Mouse (Mus musculus): ENCODE results near the gene Hmbs. TPM values are rescaled to one million over a fixed set of nuclear protein-coding genes. Genes with fewer than 3 reads are reported as not detected.
"Not testable (repeated sequence)": the region's sequence is repeated elsewhere in the genome, so short reads cannot be mapped to it uniquely, and the experiment has no call there.

Gene Hmbs
- 51.1 and 76.9 TPM in 2 replicates for polyA plus RNA-seq (2012; ENCODE audit: insufficient read depth, low replicate concordance)

DNA sequence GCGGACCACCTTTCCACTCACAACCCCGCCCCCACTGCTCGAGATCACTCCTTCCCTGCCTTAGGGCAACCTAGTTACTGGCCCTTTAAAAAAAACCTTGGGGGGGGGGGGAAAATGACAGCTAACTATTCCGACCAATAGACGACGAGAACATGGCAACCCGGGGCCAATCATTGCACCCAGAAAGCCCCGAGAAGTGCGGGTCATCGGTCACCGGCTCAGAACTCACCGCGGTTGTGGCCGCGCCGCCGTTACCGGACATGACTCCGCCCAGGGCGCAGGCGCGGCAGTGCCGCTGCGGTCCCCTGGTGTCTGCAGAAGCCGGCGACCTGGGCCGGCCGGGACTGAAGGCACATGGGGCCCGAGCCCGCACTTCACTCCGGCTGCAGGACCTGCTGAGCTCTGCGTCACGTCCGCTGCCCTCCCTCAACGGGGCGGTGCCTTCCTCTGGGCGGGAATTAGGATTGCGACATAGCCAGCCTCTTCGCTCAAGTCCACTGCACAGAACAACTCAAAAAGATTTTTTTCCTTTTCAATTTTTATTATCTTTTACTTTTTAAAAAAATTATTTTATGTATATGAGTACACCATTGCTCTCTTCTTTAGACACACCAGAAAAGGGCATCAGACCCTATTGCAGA lies at the start of gene Hmbs:
Hmbs (minus strand) TSS at position 448 of the 641 bp plus-strand sequence.
- H3K4me3 ChIP-seq (replicated peaks), result peak within 1 kb of the TSS; percentile 94
- no peaks in the 10 kb centered on the region for H3K9me3 ChIP-seq
- no peak for TF ChIP-seq GATA1 (IDR thresholded peaks at IDR 0.05; ENCODE audit: borderline replicate concordance, low read length)
- TF ChIP-seq FLI1 (IDR thresholded peaks at IDR 0.05; ENCODE audit: low read length), result 0 out of 2 replicates have a peak, but pooled peaks have one; percentile 12
- H3K36me3 ChIP-seq (replicated peaks; ENCODE audit: low read length), result peaks cover 70% of the 10 kb centered on the region
- no peaks in the 10 kb centered on the region for H3K27me3 ChIP-seq (replicated peaks)
- H3K4me1 ChIP-seq, result peaks cover 54% of the 10 kb centered on the region

DNA sequence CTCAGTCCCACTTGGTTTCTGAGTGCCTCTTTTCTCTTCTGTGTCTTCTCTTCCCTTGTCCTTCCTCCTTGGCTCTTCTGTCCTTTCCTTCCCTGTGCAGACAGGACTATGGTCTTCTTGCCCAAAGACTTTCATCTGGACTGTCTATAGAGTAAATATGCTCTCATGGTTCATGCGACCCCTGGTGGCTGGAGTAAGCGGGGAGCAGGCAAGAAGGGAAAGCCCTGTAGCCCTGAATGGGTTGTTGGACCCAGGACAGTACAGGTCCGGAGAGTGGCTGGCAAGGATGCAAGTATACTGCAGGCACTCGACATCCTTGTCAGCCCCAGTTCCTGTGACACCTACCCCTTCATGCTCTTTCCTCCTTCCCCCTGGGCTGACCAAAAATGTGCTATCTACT lies 47.4 kb upstream of the Hmbs start:
- no peak for TF ChIP-seq FLI1 (IDR thresholded peaks at IDR 0.05; ENCODE audit: low read length)
- TF ChIP-seq GATA1 (IDR thresholded peaks at IDR 0.05; ENCODE audit: borderline replicate concordance, low read length), result no peak
- H3K9me3 ChIP-seq, result no peaks in the 10 kb centered on the region
- no peak overlapping the region for H3K4me3 ChIP-seq (replicated peaks)
- peaks cover 30% of the 10 kb centered on the region for H3K4me1 ChIP-seq
- H3K27me3 ChIP-seq (replicated peaks), result no peaks in the 10 kb centered on the region
- peaks cover 65% of the 10 kb centered on the region for H3K36me3 ChIP-seq (replicated peaks; ENCODE audit: low read length)

GRCm38 (mm10) chr9:44389273-44389672 lies 45.2 kb upstream of the Hmbs start:
- Histone ChIP-seq H3K9me3 (no peaks in the 10 kb centered on the region), H3K4me1 (peaks cover 24% of the 10 kb centered on the region), H3K27me3 (replicated peaks) (no peaks in the 10 kb centered on the region), H3K4me3 (replicated peaks) (no peak overlapping the region), H3K36me3 (replicated peaks; ENCODE audit: low read length) (peaks cover 87% of the 10 kb centered on the region)
- TF ChIP-seq GATA1 (IDR thresholded peaks at IDR 0.05; ENCODE audit: borderline replicate concordance, low read length) (no peak), FLI1 (IDR thresholded peaks at IDR 0.05; ENCODE audit: low read length) (no peak)

- Histone ChIP-seq H3K27me3 (replicated peaks) (no peaks in the 10 kb centered on the region), H3K4me1 (peaks cover 28% of the 10 kb centered on the region), H3K36me3 (replicated peaks; ENCODE audit: low read length) (peaks cover 98% of the 10 kb centered on the region), H3K9me3 (no peaks in the 10 kb centered on the region), H3K4me3 (replicated peaks) (no peak overlapping the region)
- TF ChIP-seq FLI1 (IDR thresholded peaks at IDR 0.05; ENCODE audit: low read length) (no peak), GATA1 (IDR thresholded peaks at IDR 0.05; ENCODE audit: borderline replicate concordance, low read length) (no peak)
Observed at GRCm38 (mm10) chr9:44387221-44387620, 43.2 kb upstream of the Hmbs start.

GRCm38 (mm10) chr9:44384596-44384995 lies 40.6 kb upstream of the Hmbs start:
- H3K27me3 ChIP-seq (replicated peaks), result no peaks in the 10 kb centered on the region
- H3K4me1 ChIP-seq, result peaks cover 45% of the 10 kb centered on the region
- TF ChIP-seq FLI1 (IDR thresholded peaks at IDR 0.05; ENCODE audit: low read length) (no peak), GATA1 (IDR thresholded peaks at IDR 0.05; ENCODE audit: borderline replicate concordance, low read length) (no peak)
- peaks cover 93% of the 10 kb centered on the region for H3K36me3 ChIP-seq (replicated peaks; ENCODE audit: low read length)
- no peaks in the 10 kb centered on the region for H3K9me3 ChIP-seq
- H3K4me3 ChIP-seq (replicated peaks), result no peak overlapping the region

- Histone ChIP-seq H3K9me3 (no peaks in the 10 kb centered on the region), H3K36me3 (replicated peaks; ENCODE audit: low read length) (peaks cover 45% of the 10 kb centered on the region), H3K4me1 (peaks cover 47% of the 10 kb centered on the region), H3K4me3 (replicated peaks) (peak overlapping the region; percentile 100), H3K27me3 (replicated peaks) (no peaks in the 10 kb centered on the region)
- TF ChIP-seq GATA1 (IDR thresholded peaks at IDR 0.05; ENCODE audit: borderline replicate concordance, low read length) (no peak), FLI1 (IDR thresholded peaks at IDR 0.05; ENCODE audit: low read length) (no peak)
Observed at GRCm38 (mm10) chr9:44379862-44380261, 35.8 kb upstream of the Hmbs start.

GRCm38 (mm10) chr9:44379054-44379834 lies 35.2 kb upstream of the Hmbs start, which contains the start of gene Hyou1:
Gene Hyou1 (plus strand): TSS chr9:44379490.
- peaks cover 39% of the 10 kb centered on the region for H3K36me3 ChIP-seq (replicated peaks; ENCODE audit: low read length)
- no peaks in the 10 kb centered on the region for H3K27me3 ChIP-seq (replicated peaks)
- peak within 1 kb of the TSS; percentile 100 for H3K4me3 ChIP-seq (replicated peaks)
- H3K4me1 ChIP-seq, result peaks cover 43% of the 10 kb centered on the region
- H3K9me3 ChIP-seq, result no peaks in the 10 kb centered on the region
- TF ChIP-seq FLI1 (IDR thresholded peaks at IDR 0.05; ENCODE audit: low read length) (peak; percentile 33; the same call in 1 of the 2 replicates), GATA1 (IDR thresholded peaks at IDR 0.05; ENCODE audit: borderline replicate concordance, low read length) (peak; percentile 53; the same call in 1 of the 3 replicates)

GRCm38 (mm10) chr9:44378153-44378730 lies 34.2 kb upstream of the Hmbs start:
- Histone ChIP-seq H3K27me3 (replicated peaks) (no peaks in the 10 kb centered on the region), H3K9me3 (no peaks in the 10 kb centered on the region), H3K36me3 (replicated peaks; ENCODE audit: low read length) (peaks cover 29% of the 10 kb centered on the region), H3K4me3 (replicated peaks) (peak overlapping the region; percentile 100), H3K4me1 (peaks cover 53% of the 10 kb centered on the region)
- no peak for TF ChIP-seq FLI1 (IDR thresholded peaks at IDR 0.05; ENCODE audit: low read length)
- no peak for TF ChIP-seq GATA1 (IDR thresholded peaks at IDR 0.05; ENCODE audit: borderline replicate concordance, low read length)

DNA sequence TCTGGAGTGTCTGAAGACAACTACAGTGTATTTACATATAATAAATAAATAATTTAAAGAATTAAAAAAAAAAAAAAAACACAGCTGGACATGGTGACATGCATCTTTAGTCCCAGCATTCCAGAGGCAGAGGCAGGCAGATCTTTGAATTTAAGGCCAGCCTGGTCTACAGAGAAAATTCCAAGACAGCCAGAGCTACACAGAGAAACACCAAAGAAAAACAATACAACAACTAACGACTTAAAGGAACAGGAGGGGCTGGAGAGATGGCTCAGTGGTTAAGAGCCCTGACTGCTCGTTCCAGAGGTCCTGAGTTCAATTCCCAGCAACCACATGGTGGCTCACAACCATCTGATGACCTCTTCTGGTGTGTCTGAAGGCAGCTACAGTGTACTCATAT lies 33.3 kb upstream of the Hmbs start:
- H3K4me3 ChIP-seq (replicated peaks); H3K27me3 ChIP-seq (replicated peaks); H3K9me3 ChIP-seq: not testable (repeated sequence)
- H3K4me1 ChIP-seq, result peaks cover 51% of the 10 kb centered on the region
- H3K36me3 ChIP-seq (replicated peaks; ENCODE audit: low read length), result peaks cover 20% of the 10 kb centered on the region

- no peaks in the 10 kb centered on the region for H3K9me3 ChIP-seq
- no peaks in the 10 kb centered on the region for H3K27me3 ChIP-seq (replicated peaks)
- H3K36me3 ChIP-seq (replicated peaks; ENCODE audit: low read length), result peaks cover 8% of the 10 kb centered on the region
- TF ChIP-seq GATA1 (IDR thresholded peaks at IDR 0.05; ENCODE audit: borderline replicate concordance, low read length), result no peak
- TF ChIP-seq FLI1 (IDR thresholded peaks at IDR 0.05; ENCODE audit: low read length), result no peak
- H3K4me3 ChIP-seq (replicated peaks), result no peak overlapping the region
- H3K4me1 ChIP-seq, result peaks cover 39% of the 10 kb centered on the region
Observed at GRCm38 (mm10) chr9:44376141-44376540, 32.1 kb upstream of the Hmbs start.
